Mouse (Mus musculus): ENCODE data around the gene Adprm.

DNA sequence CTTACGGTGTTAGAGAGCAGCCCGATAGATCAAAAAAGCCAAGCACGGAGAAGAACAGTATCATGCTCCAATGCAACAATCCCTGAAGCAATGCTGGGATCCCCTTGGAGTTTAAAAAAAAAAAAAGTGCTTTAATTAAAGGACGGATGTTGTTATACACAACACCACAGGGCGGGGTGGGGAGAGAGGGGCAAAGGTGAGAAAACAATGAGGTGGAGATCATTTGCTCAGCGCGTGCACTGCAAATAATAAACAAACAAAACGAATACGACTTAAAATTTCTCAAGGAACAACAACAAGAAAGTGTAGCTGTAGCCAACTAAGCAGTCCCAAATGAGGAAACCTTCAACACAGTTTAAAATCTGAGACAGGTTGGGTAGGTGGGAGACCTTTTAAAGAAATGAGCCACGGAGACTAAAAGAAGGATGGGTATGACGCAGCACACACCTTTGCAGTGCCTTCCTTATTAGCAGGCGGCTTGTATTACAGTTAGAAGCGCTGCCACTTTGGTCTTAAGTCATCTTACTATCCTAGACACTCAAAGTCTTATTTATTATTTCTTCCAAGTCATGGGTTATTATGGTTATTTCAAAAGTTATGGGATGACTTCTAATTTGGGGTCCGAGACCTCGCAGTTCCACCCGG lies 596 bp downstream of the Adprm start:
- TF ChIP-seq POLR2A (IDR thresholded peaks at IDR 0.05; ENCODE audit: low read depth, low read length) (no peak), CTCF (IDR thresholded peaks at IDR 0.05; ENCODE audit: borderline replicate concordance, insufficient read depth, low read length) (no peak)

Data from embryonic fibroblast, embryonic 13.5 days (primary cell).